Mouse (Mus musculus): ENCODE results near the gene Etfa. TPM values are rescaled to one million over a fixed set of nuclear protein-coding genes. Genes with fewer than 3 reads are reported as not detected.

Etfa gene
- polyA plus RNA-seq, 1 experiment from 2014 or later, result 175 TPM

GRCm38 (mm10) chr9:55541681-55542365, 29.8 kb upstream of the Etfa start:
- H3K27me3 ChIP-seq (replicated peaks; ENCODE audit: insufficient read depth, low read length), result peaks cover 80% of the 10 kb centered on the region

GRCm38 (mm10) chr9:55540888-55541287, 28.8 kb upstream of the Etfa start:
- 1% methylated on average over 28 of the region's 28 CpGs for WGBS
- ATAC-seq (peak; percentile 58), DNase-seq (ENCODE audit: low spot score) (peak; percentile 44)
- TF ChIP-seq EP300 (IDR thresholded peaks at IDR 0.05) (no peak), CTCF (IDR thresholded peaks at IDR 0.05) (no peak)
- H3K4me1 ChIP-seq (ENCODE audit: insufficient read depth, low read depth, low read length), result peaks cover 12% of the 10 kb centered on the region
- H3K27me3 ChIP-seq (replicated peaks; ENCODE audit: insufficient read depth, low read length), result peaks cover 70% of the 10 kb centered on the region
- no peak overlapping the region for H3K9ac ChIP-seq (replicated peaks; ENCODE audit: low read depth)
- peak overlapping the region; percentile 38 for H3K4me3 ChIP-seq (ENCODE audit: low read depth, low read length)
- H3K9me3 ChIP-seq (ENCODE audit: low read length), result no peaks in the 10 kb centered on the region
- no peaks in the 10 kb centered on the region for H3K36me3 ChIP-seq (ENCODE audit: insufficient read depth, low read length)
- no peak overlapping the region for H3K27ac ChIP-seq (ENCODE audit: low read length)
- peak overlapping the region; percentile 62 for H3K4me2 ChIP-seq (replicated peaks; ENCODE audit: low read depth, low read length)

More at GRCm38 (mm10) chr9:55541681-55542365, 29.8 kb upstream of the Etfa start:
- TF ChIP-seq CTCF (IDR thresholded peaks at IDR 0.05) (no peak), EP300 (IDR thresholded peaks at IDR 0.05) (no peak)
- WGBS, result under 1% methylated on average over 55 of the region's 59 CpGs
- H3K9ac ChIP-seq (replicated peaks; ENCODE audit: low read depth), result no peak overlapping the region
- H3K27ac ChIP-seq (ENCODE audit: low read length), result no peak overlapping the region
- peaks cover 17% of the 10 kb centered on the region for H3K4me1 ChIP-seq (ENCODE audit: insufficient read depth, low read depth, low read length)
- H3K36me3 ChIP-seq (ENCODE audit: insufficient read depth, low read length), result no peaks in the 10 kb centered on the region
- no peaks in the 10 kb centered on the region for H3K9me3 ChIP-seq (ENCODE audit: low read length)
- ATAC-seq (no peak), DNase-seq (ENCODE audit: low spot score) (no peak)
- peak overlapping the region; percentile 29 for H3K4me3 ChIP-seq (ENCODE audit: low read depth, low read length)
- peak overlapping the region; percentile 46 for H3K4me2 ChIP-seq (replicated peaks; ENCODE audit: low read depth, low read length)

GRCm38 (mm10) chr9:55540391-55540770, 28.3 kb upstream of the Etfa start:
- ATAC-seq (no peak), DNase-seq (ENCODE audit: low spot score) (no peak)
- peaks cover 65% of the 10 kb centered on the region for H3K27me3 ChIP-seq (replicated peaks; ENCODE audit: insufficient read depth, low read length)
- peak overlapping the region; percentile 62 for H3K4me2 ChIP-seq (replicated peaks; ENCODE audit: low read depth, low read length)
- no peaks in the 10 kb centered on the region for H3K9me3 ChIP-seq (ENCODE audit: low read length)
- no peaks in the 10 kb centered on the region for H3K36me3 ChIP-seq (ENCODE audit: insufficient read depth, low read length)
- TF ChIP-seq EP300 (IDR thresholded peaks at IDR 0.05), result no peak
- no peak for TF ChIP-seq CTCF (IDR thresholded peaks at IDR 0.05)
- H3K4me3 ChIP-seq (ENCODE audit: low read depth, low read length), result peak overlapping the region; percentile 38
- no peak overlapping the region for H3K27ac ChIP-seq (ENCODE audit: low read length)
- 3% methylated on average over 12 of the region's 12 CpGs for WGBS
- no peak overlapping the region for H3K9ac ChIP-seq (replicated peaks; ENCODE audit: low read depth)
- peaks cover 11% of the 10 kb centered on the region for H3K4me1 ChIP-seq (ENCODE audit: insufficient read depth, low read depth, low read length)

GRCm38 (mm10) chr9:55539661-55540390, 27.8 kb upstream of the Etfa start:
- H3K27ac ChIP-seq (ENCODE audit: low read length), result no peak overlapping the region
- no peak overlapping the region for H3K4me2 ChIP-seq (replicated peaks; ENCODE audit: low read depth, low read length)
- H3K9me3 ChIP-seq (ENCODE audit: low read length), result no peaks in the 10 kb centered on the region
- no peak overlapping the region for H3K9ac ChIP-seq (replicated peaks; ENCODE audit: low read depth)
- 1% methylated on average over 31 of the region's 31 CpGs for WGBS
- no peaks in the 10 kb centered on the region for H3K36me3 ChIP-seq (ENCODE audit: insufficient read depth, low read length)
- peaks cover 60% of the 10 kb centered on the region for H3K27me3 ChIP-seq (replicated peaks; ENCODE audit: insufficient read depth, low read length)
- DNase-seq (ENCODE audit: low spot score) (no peak), ATAC-seq (no peak)
- TF ChIP-seq EP300 (IDR thresholded peaks at IDR 0.05), result no peak
- no peak for TF ChIP-seq CTCF (IDR thresholded peaks at IDR 0.05)
- H3K4me3 ChIP-seq (ENCODE audit: low read depth, low read length), result no peak overlapping the region
- H3K4me1 ChIP-seq (ENCODE audit: insufficient read depth, low read depth, low read length), result peaks cover 11% of the 10 kb centered on the region

- 32% methylated on average over 1 of the region's 1 CpGs for WGBS
- peaks cover 7% of the 10 kb centered on the region for H3K4me1 ChIP-seq (ENCODE audit: insufficient read depth, low read depth, low read length)
- no peak overlapping the region for H3K4me2 ChIP-seq (replicated peaks; ENCODE audit: low read depth, low read length)
- H3K27ac ChIP-seq (ENCODE audit: low read length), result no peak overlapping the region
- no peak for DNase-seq (ENCODE audit: low spot score)
- TF ChIP-seq EP300 (IDR thresholded peaks at IDR 0.05) (no peak), CTCF (IDR thresholded peaks at IDR 0.05) (no peak)
- peaks cover 53% of the 10 kb centered on the region for H3K27me3 ChIP-seq (replicated peaks; ENCODE audit: insufficient read depth, low read length)
- H3K9me3 ChIP-seq (ENCODE audit: low read length), result no peaks in the 10 kb centered on the region
- no peak for ATAC-seq
- H3K9ac ChIP-seq (replicated peaks; ENCODE audit: low read depth), result no peak overlapping the region
- H3K36me3 ChIP-seq (ENCODE audit: insufficient read depth, low read length), result no peaks in the 10 kb centered on the region
- H3K4me3 ChIP-seq (ENCODE audit: low read depth, low read length), result no peak overlapping the region
Observed at GRCm38 (mm10) chr9:55539006-55539405, 27.0 kb upstream of the Etfa start.

DNA sequence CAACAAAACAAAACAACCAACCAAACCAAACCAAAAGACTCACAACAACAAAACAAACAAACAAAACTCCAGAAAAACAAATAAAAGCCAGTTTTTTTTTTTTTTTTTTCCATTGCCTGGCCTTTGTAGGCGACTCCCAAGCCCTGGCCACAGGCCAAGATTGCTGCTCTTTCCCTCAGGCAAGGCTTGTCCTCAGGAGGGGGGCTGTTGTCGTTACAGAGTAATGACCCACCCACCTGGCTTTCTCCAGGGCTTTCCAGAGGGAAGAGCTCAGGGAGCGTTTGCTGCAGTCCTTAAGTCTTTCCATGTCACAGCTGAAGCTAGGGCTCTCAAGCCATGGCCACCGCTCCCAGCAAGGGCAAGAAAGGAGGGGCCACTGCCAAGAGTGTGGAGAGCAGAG, 26.3 kb upstream of the Etfa start, which contains the start of gene Isl2:
Isl2 (plus strand) TSS at position 296 of the 400 bp plus-strand sequence.
- DNase-seq (ENCODE audit: low spot score), result no peak
- Histone ChIP-seq H3K9me3 (ENCODE audit: low read length) (no peaks in the 10 kb centered on the region), H3K4me1 (ENCODE audit: insufficient read depth, low read depth, low read length) (peaks cover 6% of the 10 kb centered on the region), H3K4me2 (replicated peaks; ENCODE audit: low read depth, low read length) (no peak within 1 kb of the TSS), H3K4me3 (ENCODE audit: low read depth, low read length) (no peak within 1 kb of the TSS), H3K27me3 (replicated peaks; ENCODE audit: insufficient read depth, low read length) (peaks cover 47% of the 10 kb centered on the region), H3K36me3 (ENCODE audit: insufficient read depth, low read length) (no peaks in the 10 kb centered on the region), H3K9ac (replicated peaks; ENCODE audit: low read depth) (no peak within 1 kb of the TSS), H3K27ac (ENCODE audit: low read length) (no peak within 1 kb of the TSS)
- WGBS, result 8% methylated on average over 4 of the region's 4 CpGs
- ATAC-seq, result no peak
- TF ChIP-seq EP300 (IDR thresholded peaks at IDR 0.05) (no peak), CTCF (IDR thresholded peaks at IDR 0.05) (no peak)
